Mouse (Mus musculus) midbrain, embryonic 10.5 days (tissue): Measurements from ENCODE around the gene Gm11937. TPM values are rescaled to one million over a fixed set of nuclear protein-coding genes. Genes with fewer than 3 reads are reported as not detected.
"Not testable (repeated sequence)": the region's sequence is repeated elsewhere in the genome, so short reads cannot be mapped to it uniquely, and the experiment has no call there.

Experiments
- DNase-seq: peaks from one replicate; pipeline ENCODE4 v3.0.0-alpha.2; 2017; ENCODE audit warnings: low spot score
- H3K27ac ChIP-seq: fragments of 300-500 bp; sonication (generic); replicated peaks from 2 replicates; pipeline ENCODE4 v1.5.1; 2016; ENCODE audit warnings: mild to moderate bottlenecking
- H3K27me3 ChIP-seq: fragments of 300-500 bp; sonication (generic); 2 replicates; pipeline ENCODE4 v1.6.1; 2016; ENCODE audit warnings: low read depth, mild to moderate bottlenecking; ENCODE audit not compliant: poor library complexity, severe bottlenecking
- H3K36me3 ChIP-seq: fragments of 300-500 bp; sonication (generic); 2 replicates; pipeline ENCODE4 v1.6.1; 2016; ENCODE audit warnings: mild to moderate bottlenecking, moderate library complexity
- H3K4me1 ChIP-seq: fragments of 300-500 bp; sonication (generic); 2 replicates; pipeline ENCODE4 v1.6.1; 2016
- H3K4me3 ChIP-seq: fragments of 300-500 bp; sonication (generic); 2 replicates; pipeline ENCODE4 v1.5.1; 2016; ENCODE audit warnings: mild to moderate bottlenecking, moderate library complexity
- H3K9me3 ChIP-seq: fragments of 300-500 bp; sonication (generic); replicated peaks from 2 replicates; pipeline ENCODE4 v1.6.1; 2016; ENCODE audit warnings: mild to moderate bottlenecking
- WGBS: fragments of 180-500 bp; shearing (Covaris S2); methylation state at CpG from one replicate; pipeline ENCODE4 v1.1.7; 2016; 5-methylcytosine and 5-hydroxymethylcytosine counted together
- polyA plus RNA-seq: library from polyadenylated mRNA; unstranded; fragments of >200 nt; fragmentation: Nextera tagmentation; extraction: Ambion mirVana; gene quantifications from 2 replicates; pipeline ENCODE4 v1.2.1, GENCODE M21; 2016

Gene Gm11937
- not detected in 2 replicates for polyA plus RNA-seq

DNA sequence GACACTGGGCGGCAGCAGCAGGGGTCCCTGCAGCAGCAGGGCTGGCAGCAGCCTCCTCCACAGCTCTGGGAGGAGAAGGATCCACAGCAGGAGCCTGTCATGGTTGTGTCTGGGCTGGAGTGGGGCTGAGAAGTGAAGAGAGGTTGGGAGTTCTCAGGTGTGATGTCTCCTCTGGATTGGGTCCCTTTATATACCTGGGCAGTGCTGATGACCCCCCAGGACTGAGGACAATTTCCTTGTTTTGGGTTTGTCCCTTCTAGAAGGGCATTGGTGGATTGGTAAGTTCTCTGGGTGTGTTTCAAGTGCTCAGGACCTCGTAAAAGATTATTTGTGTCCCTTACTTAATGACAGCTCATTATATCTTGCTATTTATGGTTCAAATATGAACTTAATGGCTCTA is at the start of gene Gm11937:
Gene Gm11937 (minus strand): TSS at position 101 of the 400 bp plus-strand sequence.
- not testable (repeated sequence) for H3K9me3 ChIP-seq, H3K4me1 ChIP-seq, H3K36me3 ChIP-seq, H3K4me3 ChIP-seq, H3K27me3 ChIP-seq, H3K27ac ChIP-seq, DNase-seq
- WGBS, result 81% methylated on average over 2 of the region's 2 CpGs

- Histone ChIP-seq H3K27ac (no peak overlapping the region), H3K9me3 (no peaks in the 10 kb centered on the region), H3K4me1 (peaks cover 4% of the 10 kb centered on the region), H3K36me3 (no peaks in the 10 kb centered on the region), H3K27me3 (no peaks in the 10 kb centered on the region), H3K4me3 (no peak overlapping the region)
- WGBS, result 92% methylated on average over 4 of the region's 4 CpGs
- no peak for DNase-seq
Observed at GRCm38 (mm10) chr11:99659256-99659655, 49.3 kb upstream of the Gm11937 start.

- WGBS, result 74% methylated on average over 10 of the region's 10 CpGs
Observed at GRCm38 (mm10) chr11:99658467-99659010, 48.5 kb upstream of the Gm11937 start, which contains the start of gene Gm11563. Gm11563 (minus strand) TSS chr11:99658960.

DNA sequence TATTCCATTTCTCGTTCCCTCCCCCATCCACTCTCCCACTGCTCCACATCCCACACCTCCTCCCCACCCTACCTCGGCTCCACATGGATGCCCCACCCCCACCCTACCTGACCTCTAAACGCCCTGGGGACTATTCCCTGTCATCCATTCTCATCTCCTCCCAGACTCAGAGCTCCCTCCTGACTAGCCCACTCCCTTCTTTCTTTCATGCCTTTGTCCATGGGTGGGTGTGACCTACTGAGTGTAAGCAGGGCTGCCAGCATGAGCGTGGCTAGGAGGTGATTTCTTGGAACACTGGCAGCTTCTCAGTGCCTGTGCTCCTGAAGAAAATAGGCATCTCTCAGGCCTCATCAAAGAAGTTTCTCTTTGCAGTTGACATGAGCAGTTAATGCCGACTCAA is 47.1 kb upstream of the Gm11937 start:
- WGBS, result 61% methylated on average over 5 of the region's 5 CpGs
- peaks cover 4% of the 10 kb centered on the region for H3K4me1 ChIP-seq
- no peak overlapping the region for H3K27ac ChIP-seq
- DNase-seq, result no peak
- no peaks in the 10 kb centered on the region for H3K27me3 ChIP-seq
- no peaks in the 10 kb centered on the region for H3K36me3 ChIP-seq
- H3K9me3 ChIP-seq, result no peaks in the 10 kb centered on the region
- no peak overlapping the region for H3K4me3 ChIP-seq

More at GRCm38 (mm10) chr11:99658467-99659010, 48.5 kb upstream of the Gm11937 start, which contains the start of gene Gm11563:
- H3K27me3 ChIP-seq, H3K4me3 ChIP-seq, H3K9me3 ChIP-seq, H3K36me3 ChIP-seq, H3K4me1 ChIP-seq, DNase-seq: not testable (repeated sequence)
- peak within 1 kb of the TSS; percentile 59; the same call in 1 of the 2 replicates for H3K27ac ChIP-seq

GRCm38 (mm10) chr11:99650136-99650535 is 40.1 kb upstream of the Gm11937 start, which contains the start of gene Gm11555:
Gm11555 (minus strand) TSS chr11:99650236.
- H3K27me3 ChIP-seq, result no peaks in the 10 kb centered on the region
- no peaks in the 10 kb centered on the region for H3K36me3 ChIP-seq
- no peak within 1 kb of the TSS for H3K4me3 ChIP-seq
- H3K9me3 ChIP-seq, result no peaks in the 10 kb centered on the region
- no peak within 1 kb of the TSS for H3K27ac ChIP-seq
- H3K4me1 ChIP-seq, result no peaks in the 10 kb centered on the region
- WGBS, result 78% methylated on average over 2 of the region's 2 CpGs
- no peak for DNase-seq

- no peak for DNase-seq
- 90% methylated on average over 15 of the region's 15 CpGs for WGBS
- no peaks in the 10 kb centered on the region for H3K4me1 ChIP-seq
- no peaks in the 10 kb centered on the region for H3K27me3 ChIP-seq
- H3K27ac ChIP-seq, result no peak overlapping the region
- no peaks in the 10 kb centered on the region for H3K36me3 ChIP-seq
- H3K9me3 ChIP-seq, result no peaks in the 10 kb centered on the region
- H3K4me3 ChIP-seq, result no peak overlapping the region
Observed at GRCm38 (mm10) chr11:99646444-99646843, 36.5 kb upstream of the Gm11937 start.

DNA sequence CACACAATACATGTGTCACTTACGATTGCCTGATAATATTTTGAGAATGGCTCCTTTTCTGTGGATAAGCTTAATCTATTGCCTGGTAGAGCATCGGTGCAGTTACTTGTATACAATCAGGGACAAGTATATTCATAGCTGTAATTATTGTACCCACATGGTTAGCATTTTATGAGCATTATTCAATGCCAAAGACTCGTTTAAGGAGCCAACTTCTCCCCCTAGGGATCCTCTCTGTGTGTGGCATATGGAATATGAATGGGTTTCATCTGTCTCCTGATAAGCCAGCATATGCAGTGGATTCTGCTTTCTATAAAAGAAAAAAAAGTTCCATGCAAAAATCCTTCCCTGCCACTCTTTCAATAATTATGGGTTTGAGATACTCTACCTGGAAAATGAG is 34.4 kb upstream of the Gm11937 start:
- no peak for DNase-seq
- Histone ChIP-seq H3K4me3 (no peak overlapping the region), H3K27ac (no peak overlapping the region), H3K9me3 (no peaks in the 10 kb centered on the region), H3K27me3 (no peaks in the 10 kb centered on the region), H3K36me3 (no peaks in the 10 kb centered on the region), H3K4me1 (no peaks in the 10 kb centered on the region)
- WGBS, result 83% methylated on average over 3 of the region's 3 CpGs

DNA sequence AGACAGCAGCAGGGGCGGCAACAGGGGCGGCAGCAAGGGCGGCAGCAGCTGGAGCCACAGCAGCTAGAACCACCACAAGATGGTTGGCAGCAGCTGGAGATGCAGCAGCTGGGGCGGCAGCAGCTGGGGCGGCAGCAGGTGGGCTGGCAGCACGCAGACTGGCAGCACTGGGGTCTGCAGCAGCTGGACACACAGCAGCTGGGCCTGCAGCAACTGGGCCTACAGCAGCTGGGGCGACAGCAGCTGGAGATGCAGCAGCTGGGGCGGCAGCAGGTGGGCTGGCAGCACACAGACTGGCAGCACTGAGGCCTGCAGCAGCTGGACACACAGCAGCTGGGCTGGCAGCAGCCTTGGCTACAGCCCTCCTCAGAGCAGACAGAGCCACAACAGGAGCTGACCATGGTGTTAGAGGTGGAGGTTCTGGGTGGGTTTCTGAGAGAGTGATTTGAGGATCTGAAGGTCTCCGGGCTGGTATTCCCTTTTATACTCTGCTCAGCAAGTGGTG is 33.7 kb upstream of the Gm11937 start, which contains the start of gene Krtap4-7:
Gene Krtap4-7 (minus strand): TSS at position 455 of the 505 bp plus-strand sequence.
- not testable (repeated sequence) for H3K4me1 ChIP-seq, H3K4me3 ChIP-seq, H3K36me3 ChIP-seq, H3K9me3 ChIP-seq, DNase-seq, H3K27ac ChIP-seq, H3K27me3 ChIP-seq
- WGBS, result 82% methylated on average over 9 of the region's 9 CpGs

DNA sequence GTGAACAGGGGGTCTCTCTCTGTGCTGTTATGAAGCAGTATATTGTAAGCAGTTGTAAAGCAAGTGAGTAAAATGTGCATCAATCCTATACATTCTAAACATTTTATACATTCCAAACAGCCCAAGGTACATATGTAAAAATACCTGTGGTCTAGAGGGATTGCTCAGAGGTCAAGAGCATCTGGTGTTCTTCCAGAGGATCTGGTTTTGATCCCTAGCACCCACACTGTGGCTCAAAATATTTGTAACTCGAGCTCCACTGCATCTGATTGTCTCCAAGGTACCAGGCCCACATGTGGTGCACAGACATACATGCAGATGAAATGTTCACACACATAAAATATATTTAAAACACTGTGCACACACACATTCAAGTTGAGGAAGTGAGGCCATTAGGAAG is 30.9 kb upstream of the Gm11937 start:
- no peak for DNase-seq
- Histone ChIP-seq H3K4me3 (no peak overlapping the region), H3K4me1 (no peaks in the 10 kb centered on the region), H3K9me3 (no peaks in the 10 kb centered on the region), H3K36me3 (no peaks in the 10 kb centered on the region), H3K27me3 (no peaks in the 10 kb centered on the region), H3K27ac (no peak overlapping the region)
- 45% methylated on average over 1 of the region's 1 CpGs for WGBS

GRCm38 (mm10) chr11:99637086-99637485 is 27.1 kb upstream of the Gm11937 start:
- 84% methylated on average over 1 of the region's 1 CpGs for WGBS
- Histone ChIP-seq H3K27ac (no peak overlapping the region), H3K4me3 (no peak overlapping the region), H3K4me1 (peaks cover 5% of the 10 kb centered on the region), H3K9me3 (no peaks in the 10 kb centered on the region), H3K36me3 (no peaks in the 10 kb centered on the region), H3K27me3 (no peaks in the 10 kb centered on the region)
- DNase-seq, result no peak

DNA sequence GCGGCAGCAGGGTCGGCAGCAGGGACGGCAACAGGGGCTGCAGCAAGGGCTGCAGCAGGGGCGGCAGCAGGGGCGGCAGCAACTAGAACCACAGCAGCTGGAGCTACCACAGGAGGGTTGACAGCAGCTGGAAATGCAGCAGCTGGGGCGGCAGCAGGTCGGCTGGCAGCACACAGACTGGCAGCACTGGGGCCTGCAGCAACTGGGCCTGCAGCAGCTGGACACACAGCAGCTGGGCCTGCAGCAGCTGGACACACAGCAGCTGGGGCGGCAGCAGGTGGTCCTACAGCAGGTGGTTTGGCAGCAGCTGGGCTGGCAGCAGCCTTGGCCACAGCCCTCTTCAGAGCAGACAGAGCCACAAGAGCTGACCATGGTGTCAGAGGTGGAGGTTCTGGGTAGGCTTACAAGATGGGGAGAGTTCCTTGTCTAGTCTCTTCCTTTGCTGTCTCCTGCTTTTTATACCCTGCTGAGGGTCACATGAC is 24.7 kb upstream of the Gm11937 start, which contains the start of gene Krtap4-2:
Gene Krtap4-2 (minus strand): TSS at position 432 of the 482 bp plus-strand sequence.
- DNase-seq, result no peak
- no peaks in the 10 kb centered on the region for H3K36me3 ChIP-seq
- WGBS, result 34% methylated on average over 8 of the region's 8 CpGs
- no peak within 1 kb of the TSS for H3K27ac ChIP-seq
- peaks cover 5% of the 10 kb centered on the region for H3K4me1 ChIP-seq
- no peaks in the 10 kb centered on the region for H3K27me3 ChIP-seq
- no peaks in the 10 kb centered on the region for H3K9me3 ChIP-seq
- H3K4me3 ChIP-seq, result no peak within 1 kb of the TSS

- Histone ChIP-seq H3K9me3 (no peaks in the 10 kb centered on the region), H3K36me3 (no peaks in the 10 kb centered on the region), H3K4me1 (peaks cover 5% of the 10 kb centered on the region), H3K4me3 (no peak overlapping the region), H3K27ac (no peak overlapping the region), H3K27me3 (no peaks in the 10 kb centered on the region)
- no peak for DNase-seq
- 71% methylated on average over 2 of the region's 2 CpGs for WGBS
Observed at GRCm38 (mm10) chr11:99633293-99633692, 23.3 kb upstream of the Gm11937 start.

DNA sequence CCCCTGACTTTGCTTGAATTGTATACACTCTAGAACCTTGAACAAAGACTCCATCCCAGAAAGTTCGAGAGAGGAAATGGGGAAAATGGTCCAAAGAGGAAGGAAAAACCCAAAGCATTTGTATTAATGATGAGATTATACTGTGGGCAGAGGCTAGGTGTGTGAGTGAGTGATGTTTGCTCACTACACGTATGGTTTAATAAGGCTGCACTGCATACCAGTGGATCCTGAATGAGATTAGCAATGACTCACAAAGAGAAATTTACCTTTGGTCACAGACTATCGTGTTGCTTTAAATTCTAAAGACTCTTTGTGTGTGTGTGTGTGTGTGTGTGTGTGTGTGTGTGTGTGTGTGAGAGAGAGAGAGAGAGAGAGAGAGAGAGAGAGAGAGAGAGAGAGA is 20.9 kb upstream of the Gm11937 start:
- H3K4me1 ChIP-seq, result peaks cover 5% of the 10 kb centered on the region
- DNase-seq, result no peak
- H3K9me3 ChIP-seq, result no peaks in the 10 kb centered on the region
- no peaks in the 10 kb centered on the region for H3K27me3 ChIP-seq
- H3K36me3 ChIP-seq, result no peaks in the 10 kb centered on the region
- WGBS, result 81% methylated on average over 3 of the region's 3 CpGs
- H3K4me3 ChIP-seq, result no peak overlapping the region
- no peak overlapping the region for H3K27ac ChIP-seq
